In genomic region chr6:116005275-116005958, GRCm38 (mm10) we compare ENCODE assay signal across 12 mouse cellular contexts. TPM values are rescaled to one million over a fixed set of nuclear protein-coding genes. Genes with fewer than 3 reads are reported as not detected.
A peak's percentile ranks its signal among the peaks of the same experiment; 100 is the strongest.
DNase-seq lines count a peak whose midpoint lies in the region; ATAC-seq and TF ChIP-seq lines count a peak whose summit lies in the region.
"Had no signal": no experiment of that assay in that cellular context is flagged by ENCODE, and none has a peak within 500 bp of the region (broad histone marks: within the 10 kb centered on the region; RNA-seq: fewer than 3 reads in every experiment).

No protein-coding gene starts in this region.

- WGBS in heart, embryonic 10.5 days = 66% methylated on average over 17 of the region's 17 CpGs
- 63% methylated on average over 17 of the region's 17 CpGs for WGBS in lung, postnatal 0 days
- 64% methylated on average over 17 of the region's 17 CpGs for WGBS in heart, embryonic 14.5 days
- 78% methylated on average over 17 of the region's 17 CpGs for WGBS in limb, embryonic 10.5 days

- ATAC-seq in lung, postnatal 0 days = no peak
- no peak for ATAC-seq in heart, embryonic 14.5 days (ENCODE audit: insufficient number of reproducible peaks, insufficient read depth, low FRiP score, low read depth)

- no peak for TF ChIP-seq CTCF in lung, postnatal 0 days (IDR thresholded peaks at IDR 0.05)

- H3K27ac ChIP-seq in heart, embryonic 10.5 days = peak overlapping the region; percentile 92
- 0 out of 2 replicates have a peak overlapping the region, but pooled peaks have one; percentile 87 for H3K27ac ChIP-seq in lung, postnatal 0 days (ENCODE audit: low read length)
- H3K27ac ChIP-seq in heart, embryonic 14.5 days (replicated peaks in 1 of 2; ENCODE audit: control insufficient read depth in 1 of 2, insufficient read depth in 1 of 2, low read depth in 2 of 2, low read length in 2 of 2) = peak overlapping the region; percentile 68 to 80
- 0 out of 2 replicates have a peak overlapping the region, but pooled peaks have one; percentile 27 for H3K27ac ChIP-seq in limb, embryonic 10.5 days
- H3K27ac ChIP-seq: neural tube, embryonic 12.5 days had no signal

- H3K9me3 ChIP-seq in heart, embryonic 10.5 days = no peaks in the 10 kb centered on the region
- no peaks in the 10 kb centered on the region for H3K9me3 ChIP-seq in lung, postnatal 0 days (ENCODE audit: low read length)
- no peaks in the 10 kb centered on the region for H3K9me3 ChIP-seq in heart, embryonic 14.5 days (ENCODE audit: control insufficient read depth, low read length)
- no peaks in the 10 kb centered on the region for H3K9me3 ChIP-seq in limb, embryonic 10.5 days (replicated peaks)
- H3K9me3 ChIP-seq: megakaryocyte, embryonic 14.5 days; neural tube, embryonic 12.5 days had no signal

- no peaks in the 10 kb centered on the region for H3K27me3 ChIP-seq in heart, embryonic 10.5 days (ENCODE audit: insufficient read depth, poor library complexity, severe bottlenecking)
- no peaks in the 10 kb centered on the region for H3K27me3 ChIP-seq in lung, postnatal 0 days (replicated peaks; ENCODE audit: insufficient read depth, low read length)
- no peaks in the 10 kb centered on the region for H3K27me3 ChIP-seq in heart, embryonic 14.5 days (ENCODE audit: control insufficient read depth, insufficient read depth, low read length)
- H3K27me3 ChIP-seq in limb, embryonic 10.5 days (ENCODE audit: low read depth, poor library complexity, severe bottlenecking) = no peaks in the 10 kb centered on the region

- no peak overlapping the region for H3K4me3 ChIP-seq in heart, embryonic 10.5 days
- no peak overlapping the region for H3K4me3 ChIP-seq in lung, postnatal 0 days (ENCODE audit: low read depth, low read length)
- no peak overlapping the region for H3K4me3 ChIP-seq in heart, embryonic 14.5 days (ENCODE audit: control insufficient read depth in 1 of 2, insufficient read depth in 1 of 2, low read depth in 1 of 2, low read length in 2 of 2)
- no peak overlapping the region for H3K4me3 ChIP-seq in limb, embryonic 10.5 days
- H3K4me3 ChIP-seq: neural tube, embryonic 12.5 days had no signal

- no peak overlapping the region for H3K4me2 ChIP-seq in lung, postnatal 0 days (replicated peaks; ENCODE audit: low read depth, low read length)
- no peak overlapping the region for H3K4me2 ChIP-seq in heart, embryonic 14.5 days (ENCODE audit: low read length)
- H3K4me2 ChIP-seq: neural tube, embryonic 12.5 days had no signal

- H3K4me1 ChIP-seq in heart, embryonic 10.5 days = peaks cover 66% of the 10 kb centered on the region
- peaks cover 10% of the 10 kb centered on the region for H3K4me1 ChIP-seq in lung, postnatal 0 days (ENCODE audit: insufficient read depth, low read depth, low read length)
- peaks cover 28 to 42% of the 10 kb centered on the region in 2 experiments for H3K4me1 ChIP-seq in heart, embryonic 14.5 days (ENCODE audit: control insufficient read depth in 2 of 2, insufficient read depth in 2 of 2, low read length in 2 of 2)
- peaks cover 48% of the 10 kb centered on the region for H3K4me1 ChIP-seq in limb, embryonic 10.5 days
- H3K4me1 ChIP-seq: neural tube, embryonic 12.5 days had no signal

- H3K36me3 ChIP-seq in heart, embryonic 10.5 days = no peaks in the 10 kb centered on the region
- no peaks in the 10 kb centered on the region for H3K36me3 ChIP-seq in lung, postnatal 0 days (ENCODE audit: insufficient read depth, low read length)
- no peaks in the 10 kb centered on the region for H3K36me3 ChIP-seq in heart, embryonic 14.5 days (ENCODE audit: control insufficient read depth, insufficient read depth, low read length)
- H3K36me3 ChIP-seq in limb, embryonic 10.5 days = no peaks in the 10 kb centered on the region
- H3K36me3 ChIP-seq: neural tube, embryonic 12.5 days had no signal

- H3K9ac ChIP-seq in lung, postnatal 0 days (replicated peaks; ENCODE audit: low read depth) = no peak overlapping the region
- no peak overlapping the region for H3K9ac ChIP-seq in heart, embryonic 14.5 days (ENCODE audit: low read length)
- H3K9ac ChIP-seq: neural tube, embryonic 12.5 days had no signal

- DNase-seq in heart, embryonic 10.5 days (ENCODE audit: low spot score) = peak; percentile 73
- no peak for DNase-seq in heart, adult 11 months
- no peak for DNase-seq in lung, postnatal 0 days (ENCODE audit: low spot score)
- no peak for DNase-seq in lung, postnatal 14 days
- DNase-seq in limb, embryonic 10.5 days (ENCODE audit: low spot score) = peak; percentile 23
- DNase-seq in urinary bladder, postnatal 10 days (ENCODE audit: low spot score) = no peak
- no peak for DNase-seq in layer of hippocampus, adult 9-11 months
- DNase-seq: cerebellum, postnatal 36 days; thymus, adult 2 months had no signal

- no peak for TF ChIP-seq EP300 in lung, postnatal 0 days (IDR thresholded peaks at IDR 0.05)

RNA-seq across cellular contexts. Expression of gene Plxnd1, which starts 10.6 kb away (rescaled TPM):
- polyA plus RNA-seq in heart, embryonic 10.5 days (2016; fragmentation: Nextera tagmentation; extraction: Ambion mirVana) = 42.9 and 61.7 TPM in 2 replicates
- polyA plus RNA-seq in lung, postnatal 0 days (2015; fragmentation: Nextera tagmentation; extraction: Ambion mirVana) = 26.9 and 33.4 TPM in 2 replicates
- 58.8 and 68.9 TPM in 2 replicates for polyA plus RNA-seq in heart, embryonic 14.5 days (2014; fragmentation: Nextera tagmentation; extraction: Ambion mirVana)
- 27.9 and 30.9 TPM in 2 replicates for polyA plus RNA-seq in limb, embryonic 10.5 days (2016; fragmentation: Nextera tagmentation; extraction: Ambion mirVana)

Comparison
In these comparisons a context has a peak if more than half of its experiments do, and no peak if none do; other contexts are left out.
1. DNase-seq: peak in heart, embryonic 10.5 days (single experiment) and limb, embryonic 10.5 days (single experiment); none in heart, adult 11 months (single experiment), lung, postnatal 0 days (single experiment), lung, postnatal 14 days (single experiment), urinary bladder, postnatal 10 days (single experiment) and layer of hippocampus, adult 9-11 months (single experiment).
2. H3K27ac ChIP-seq: peak in every context shown above with its lines; median percentile 92 in heart, embryonic 10.5 days; 87 in lung, postnatal 0 days; 74 in heart, embryonic 14.5 days; 27 in limb, embryonic 10.5 days.